Mouse (Mus musculus) mesoderm, embryonic 11.5 days (tissue): Measurements from ENCODE around the gene Slc22a23.
A peak's percentile ranks its signal among the peaks of the same experiment; 100 is the strongest.
"Not testable (repeated sequence)": the region's sequence is repeated elsewhere in the genome, so short reads cannot be mapped to it uniquely, and the experiment has no call there.

Experiments
- DNase-seq: peaks from one replicate; pipeline ENCODE4 v3.0.0-alpha.2; 2012; ENCODE audit warnings: low read depth, low spot score

Gene Slc22a23

GRCm38 (mm10) chr13:34345128-34346085, at the start of gene Slc22a23:
Gene Slc22a23 (minus strand): TSS chr13:34345182.
- peak; percentile 73 for DNase-seq

- DNase-seq = not testable (repeated sequence)
Observed at GRCm38 (mm10) chr13:34394305-34394704, 49.3 kb upstream of the Slc22a23 start.

GRCm38 (mm10) chr13:34392376-34392775, 47.4 kb upstream of the Slc22a23 start:
- DNase-seq = no peak

GRCm38 (mm10) chr13:34388219-34388618, 43.2 kb upstream of the Slc22a23 start:
- DNase-seq = no peak

GRCm38 (mm10) chr13:34383416-34383815, 38.4 kb upstream of the Slc22a23 start:
- DNase-seq = no peak

GRCm38 (mm10) chr13:34378926-34379325, 33.9 kb upstream of the Slc22a23 start:
- no peak for DNase-seq

GRCm38 (mm10) chr13:34375145-34375544, 30.2 kb upstream of the Slc22a23 start:
- DNase-seq = no peak

- DNase-seq = no peak
Observed at GRCm38 (mm10) chr13:34372870-34373478, 28.0 kb upstream of the Slc22a23 start.

- DNase-seq = no peak
Observed at GRCm38 (mm10) chr13:34371951-34372869, 27.2 kb upstream of the Slc22a23 start.

GRCm38 (mm10) chr13:34370281-34370825, 25.4 kb upstream of the Slc22a23 start:
- DNase-seq = no peak

- no peak for DNase-seq
Observed at GRCm38 (mm10) chr13:34365226-34365625, 20.2 kb upstream of the Slc22a23 start.

- DNase-seq = no peak
Observed at GRCm38 (mm10) chr13:34355656-34356055, 10.7 kb upstream of the Slc22a23 start.

GRCm38 (mm10) chr13:34354830-34355624, 10.0 kb upstream of the Slc22a23 start:
- DNase-seq = no peak

GRCm38 (mm10) chr13:34353241-34353640, 8.3 kb upstream of the Slc22a23 start:
- DNase-seq = peak; percentile 69

- peak; percentile 26 for DNase-seq
Observed at GRCm38 (mm10) chr13:34351437-34351836, 6.5 kb upstream of the Slc22a23 start.

GRCm38 (mm10) chr13:34347960-34348889, 3.2 kb upstream of the Slc22a23 start:
- peak; percentile 24 for DNase-seq

GRCm38 (mm10) chr13:34346748-34347147, 1.8 kb upstream of the Slc22a23 start:
- no peak for DNase-seq

- no peak for DNase-seq
Observed at GRCm38 (mm10) chr13:34346238-34346637, 1.3 kb upstream of the Slc22a23 start.

GRCm38 (mm10) chr13:34344376-34345127, 430 bp downstream of the Slc22a23 start:
- DNase-seq = peak; percentile 44
